Mouse (Mus musculus): Measurements from ENCODE around the gene Ccnd3.
A peak's percentile ranks its signal among the peaks of the same experiment; 100 is the strongest.
"Not testable (repeated sequence)": the region's sequence is repeated elsewhere in the genome, so short reads cannot be mapped to it uniquely, and the experiment has no call there.

The Ccnd3 gene

DNA sequence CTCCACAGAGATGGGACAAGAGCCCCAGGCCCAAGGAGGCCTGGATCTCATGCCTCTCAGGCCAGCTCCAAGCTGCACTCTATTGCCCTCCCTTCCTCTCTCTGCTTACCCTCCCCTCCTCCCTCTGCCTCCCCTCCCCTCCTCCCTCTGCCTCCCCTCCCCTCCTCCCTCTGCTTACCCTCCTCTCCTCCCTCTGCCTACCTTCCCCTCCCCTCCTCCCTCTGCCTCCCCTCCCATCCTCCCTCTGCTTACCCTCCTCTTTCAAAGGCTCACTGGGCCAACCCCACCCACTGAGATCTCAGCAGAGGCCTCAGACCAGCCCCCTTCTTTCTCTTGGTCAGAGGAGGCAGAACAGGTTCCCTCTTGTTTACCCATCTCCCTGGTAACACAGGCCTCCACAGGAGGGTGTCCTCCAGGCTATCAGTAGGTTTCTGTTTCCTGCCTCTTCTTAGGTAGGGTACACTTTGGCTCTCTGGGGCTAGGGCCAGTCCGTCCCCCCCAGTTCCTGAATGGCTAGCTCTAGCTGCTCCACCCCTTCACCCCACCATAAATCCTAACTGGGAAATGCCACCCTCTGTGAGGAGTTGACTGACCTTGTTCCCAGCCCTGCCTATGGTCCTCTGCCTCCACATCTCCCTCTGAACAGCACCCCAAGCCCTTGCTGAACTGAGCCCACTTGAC, 20.5 kb upstream of the Ccnd3 start:
- DNase-seq: peak; percentile 51 to 75

DNA sequence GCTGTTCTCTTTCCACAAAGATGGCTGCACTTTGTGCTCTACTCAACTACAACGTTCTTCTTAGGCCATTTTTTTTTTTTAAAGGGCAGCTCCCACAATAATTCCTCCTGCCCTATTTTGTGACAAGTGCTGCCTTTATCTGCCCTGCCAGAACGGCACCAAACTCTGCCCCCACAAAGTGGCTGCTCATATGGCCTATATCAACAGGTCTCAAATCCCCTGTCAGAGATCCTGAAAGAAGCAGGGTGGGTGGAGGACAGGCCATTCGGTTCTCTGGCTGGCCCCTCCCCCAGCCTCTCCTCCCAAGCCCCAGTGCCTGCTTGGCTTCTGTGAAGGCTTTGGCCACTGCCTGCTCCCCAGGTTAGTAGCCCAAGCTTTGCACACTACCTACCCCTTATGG, 19.9 kb upstream of the Ccnd3 start:
- DNase-seq: no peak

DNA sequence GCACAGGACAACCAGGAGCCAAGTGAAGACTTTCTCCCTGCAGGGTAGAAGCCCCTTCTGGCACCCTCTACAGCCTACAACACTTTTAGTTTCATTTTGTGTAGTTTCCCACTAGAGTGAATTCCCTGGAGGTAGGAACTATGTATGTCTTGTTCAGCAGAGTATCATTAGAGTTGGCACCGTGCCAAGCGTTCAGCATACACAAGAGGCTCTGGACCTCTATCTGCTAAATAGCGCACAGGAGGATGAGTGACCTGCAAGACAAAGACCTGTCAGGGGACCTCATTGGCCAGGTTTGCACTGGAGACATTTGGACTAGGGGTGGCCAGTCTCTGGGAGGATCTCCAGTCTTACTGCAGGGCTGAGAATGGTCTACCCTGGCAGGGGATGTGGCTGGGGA, 19.1 kb upstream of the Ccnd3 start:
- no peak for DNase-seq

DNA sequence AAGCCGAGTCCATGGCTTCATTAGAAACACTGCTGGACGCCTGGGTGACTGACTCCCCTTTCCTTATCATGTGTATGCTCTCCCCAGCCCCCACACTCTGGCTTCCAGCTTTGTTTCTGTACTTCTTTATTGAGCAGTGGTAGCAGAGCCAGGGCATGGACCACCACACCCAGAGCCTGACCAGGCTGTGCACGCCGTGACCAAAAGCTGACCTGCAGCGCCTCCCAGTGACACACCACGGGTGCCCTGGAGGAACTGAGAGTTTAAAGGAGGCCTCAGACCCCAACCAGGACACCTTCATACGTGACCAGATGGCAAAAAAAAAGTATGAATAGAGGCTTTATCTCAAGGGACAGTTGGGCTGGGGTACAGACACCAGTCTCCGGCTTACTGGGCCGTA, 14.1 kb upstream of the Ccnd3 start:
- DNase-seq: no peak

DNA sequence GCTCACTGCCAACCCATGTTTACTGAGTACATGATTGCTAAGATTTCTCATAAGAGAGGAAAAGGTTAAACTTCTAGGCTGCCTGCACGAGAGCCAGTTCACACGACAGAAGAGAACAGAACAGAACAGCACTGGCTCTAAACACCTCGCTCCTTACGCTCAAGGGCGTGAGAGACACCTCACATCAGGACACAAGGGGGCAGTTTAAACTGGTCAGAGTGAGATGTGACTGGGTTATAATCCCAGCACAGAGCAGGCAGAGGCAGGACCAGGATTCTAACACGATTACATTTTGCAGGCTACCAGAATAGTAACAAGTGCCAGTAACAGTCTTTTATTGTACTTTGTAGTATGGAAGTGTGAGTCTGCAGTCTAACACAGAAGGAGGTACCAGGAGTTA, 12.1 kb upstream of the Ccnd3 start:
- DNase-seq: no peak

DNA sequence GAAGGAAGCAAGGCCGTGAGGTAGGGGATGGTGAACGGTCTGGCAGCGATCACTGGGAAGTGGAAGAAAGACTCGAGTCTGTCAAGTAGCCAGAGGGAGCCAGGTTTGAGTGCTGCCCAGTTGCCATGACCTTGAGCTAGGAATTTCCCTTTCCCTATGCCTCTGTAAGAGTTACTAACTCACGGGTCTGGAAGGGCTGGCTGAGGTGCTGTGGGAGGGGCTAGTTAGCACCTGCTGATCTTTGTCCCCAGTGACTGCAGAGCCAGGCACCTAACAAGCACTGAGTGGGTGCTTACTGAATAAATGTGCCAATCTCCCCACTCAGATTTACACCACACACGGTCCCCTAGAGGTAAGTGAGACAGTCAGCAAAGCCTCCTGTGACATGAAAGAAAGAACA, 11.2 kb upstream of the Ccnd3 start:
- peak; percentile 69 to 77 for DNase-seq

DNA sequence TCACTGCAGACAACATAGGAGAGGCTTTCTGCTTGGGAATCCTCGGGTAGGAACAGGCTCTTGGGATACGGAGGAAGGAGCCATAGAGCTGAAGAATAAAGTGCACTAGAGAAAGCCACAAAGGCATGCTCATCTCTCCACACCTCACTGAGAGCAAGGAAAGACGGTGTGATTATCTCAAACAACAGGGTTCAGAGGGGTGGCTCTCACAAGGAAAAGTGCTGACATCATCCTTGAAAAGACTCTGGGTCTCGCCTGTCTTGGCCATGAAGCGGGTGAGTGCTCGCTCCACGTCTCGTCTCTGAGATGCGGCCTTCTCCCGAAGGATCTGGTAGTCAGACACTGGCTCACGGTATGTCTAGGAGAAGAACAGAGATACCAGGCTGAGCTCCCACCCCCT, 10.7 kb upstream of the Ccnd3 start:
- no peak for DNase-seq

DNA sequence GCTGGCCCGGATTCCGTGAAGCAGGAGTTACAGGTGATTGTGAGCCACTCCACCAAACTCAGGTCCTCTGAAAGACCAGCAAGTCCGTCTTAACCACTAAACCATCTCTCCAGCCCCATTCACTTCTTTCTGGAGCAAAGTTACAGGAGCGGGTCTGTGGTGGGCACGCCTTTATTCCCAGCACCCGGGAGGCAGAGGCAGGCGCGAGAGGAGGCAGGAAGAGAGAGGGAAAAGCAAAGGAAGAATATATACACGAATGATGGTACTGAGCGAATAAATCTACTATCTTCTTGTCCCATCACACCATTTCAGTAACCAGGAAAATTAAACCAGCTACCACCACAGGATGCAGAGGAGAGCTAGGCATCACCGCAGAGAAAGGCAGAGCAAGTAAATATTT, 3.3 kb upstream of the Ccnd3 start:
- no peak for DNase-seq

DNA sequence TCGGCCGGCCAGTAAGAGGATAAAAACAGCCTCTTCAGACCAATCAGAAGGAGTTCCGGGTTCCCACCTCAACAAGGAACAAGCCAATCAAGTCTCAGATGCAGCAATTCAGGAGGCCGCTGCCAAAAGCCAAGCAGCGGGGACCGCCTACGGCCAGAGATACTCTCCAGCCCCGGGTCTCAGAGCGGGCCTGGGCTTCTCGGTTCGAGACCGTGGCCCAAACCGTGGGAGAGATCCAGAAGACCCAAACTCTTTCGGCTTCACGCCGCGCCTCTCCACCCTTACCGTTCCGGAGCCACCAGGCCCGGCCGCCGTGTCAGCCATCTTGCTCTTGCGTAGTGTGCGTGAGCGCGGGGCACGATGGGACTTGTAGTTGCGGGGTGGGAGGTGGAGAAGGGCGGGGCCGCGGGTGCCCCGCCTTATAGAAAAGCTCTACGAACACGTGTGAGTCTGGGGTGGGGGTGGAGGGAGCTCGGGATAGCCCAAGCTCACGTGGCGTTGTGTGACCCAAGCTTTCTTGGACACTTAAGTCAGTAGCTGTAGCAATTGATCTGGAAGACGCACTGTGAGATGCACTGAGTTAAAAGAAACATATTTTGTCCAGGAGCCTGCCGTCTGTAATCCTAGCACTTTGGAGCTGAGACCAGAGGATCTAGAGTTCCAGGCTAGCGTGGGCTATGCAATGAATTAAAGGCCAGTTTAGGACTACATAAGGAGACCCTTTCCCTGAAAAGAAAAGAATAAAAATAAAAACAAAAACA, 2.7 kb upstream of the Ccnd3 start, which contains the start of gene Taf8:
TSS of gene Taf8 (minus strand) at position 347 of the 761 bp plus-strand sequence.
- peak; percentile 95 to 96 for DNase-seq

DNA sequence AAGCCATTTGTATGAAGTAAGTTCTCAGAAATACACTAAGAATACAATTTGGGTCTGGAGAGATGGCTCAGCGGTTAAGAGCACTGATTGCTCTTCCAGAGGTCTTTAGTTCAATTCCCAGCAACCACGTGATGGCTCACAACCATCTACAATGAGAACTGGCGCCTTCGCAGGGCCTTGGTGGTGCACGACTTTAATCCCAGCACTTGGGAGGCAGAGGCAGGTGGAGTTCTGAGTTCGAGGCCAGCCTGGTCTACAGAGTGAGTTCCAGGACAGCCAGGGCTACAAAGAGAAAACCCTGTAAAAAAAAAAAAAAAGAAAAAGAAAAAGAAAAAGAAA, 2.2 kb upstream of the Ccnd3 start:
- not testable (repeated sequence) for DNase-seq

DNA sequence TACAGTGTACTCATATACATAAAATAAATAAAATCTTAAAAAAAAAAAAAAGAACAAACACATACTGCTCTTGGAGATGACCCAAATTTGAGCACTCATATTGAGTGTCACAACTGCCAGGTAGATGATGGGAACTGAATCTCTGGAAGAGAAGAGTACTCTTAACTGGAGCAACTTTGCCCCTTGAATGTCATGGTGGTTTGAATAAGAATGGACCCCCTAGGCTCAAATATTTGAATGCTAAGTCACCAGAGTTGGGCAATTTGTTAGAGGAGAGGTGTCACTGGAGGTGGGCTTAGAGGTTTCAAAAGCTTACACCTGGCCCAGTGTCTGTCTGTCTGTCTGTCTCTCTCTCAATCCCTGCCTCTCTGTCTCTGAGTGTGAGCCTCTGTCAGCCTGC, 1.2 kb upstream of the Ccnd3 start:
- no peak for DNase-seq

DNA sequence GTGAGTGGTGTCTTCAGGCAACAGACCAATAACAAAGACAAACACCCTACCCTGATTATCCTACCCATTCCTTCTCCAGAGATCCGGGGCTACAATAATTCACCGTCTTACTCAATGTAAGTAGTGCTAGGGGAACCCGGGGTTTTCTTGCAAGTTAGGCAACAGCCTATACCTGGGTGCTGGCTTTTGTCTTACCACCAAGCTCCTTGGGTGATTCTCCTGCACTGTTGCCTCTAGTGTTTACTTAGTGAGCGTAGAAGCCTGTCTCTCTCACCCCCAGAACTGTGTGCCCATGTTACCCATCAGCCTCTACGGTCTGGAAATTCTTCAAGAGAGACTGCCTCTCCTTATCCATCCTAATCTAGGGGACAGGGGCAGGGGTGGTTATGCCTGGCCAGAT, 623 bp upstream of the Ccnd3 start:
- DNase-seq: no peak

DNA sequence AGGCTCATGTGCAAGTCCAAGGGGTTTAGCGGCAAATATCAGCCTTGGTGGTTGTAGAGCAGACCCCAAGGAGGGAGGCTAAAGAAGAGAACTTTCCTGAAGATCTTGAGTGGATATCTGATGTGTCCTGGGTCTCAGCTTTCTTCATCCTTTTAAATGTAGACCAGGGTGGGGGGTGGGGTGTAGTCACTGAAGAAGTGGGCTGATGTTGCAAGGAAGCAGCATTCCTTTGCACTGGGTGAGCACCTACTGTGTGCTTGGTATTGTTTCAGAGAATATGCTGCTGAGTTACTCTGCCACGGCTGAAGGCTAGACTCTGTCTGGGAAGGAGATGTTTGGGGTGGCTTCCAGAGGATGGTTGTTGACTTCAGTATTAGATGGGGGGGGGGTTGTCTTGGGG, 715 bp downstream of the Ccnd3 start:
- DNase-seq: no peak

DNA sequence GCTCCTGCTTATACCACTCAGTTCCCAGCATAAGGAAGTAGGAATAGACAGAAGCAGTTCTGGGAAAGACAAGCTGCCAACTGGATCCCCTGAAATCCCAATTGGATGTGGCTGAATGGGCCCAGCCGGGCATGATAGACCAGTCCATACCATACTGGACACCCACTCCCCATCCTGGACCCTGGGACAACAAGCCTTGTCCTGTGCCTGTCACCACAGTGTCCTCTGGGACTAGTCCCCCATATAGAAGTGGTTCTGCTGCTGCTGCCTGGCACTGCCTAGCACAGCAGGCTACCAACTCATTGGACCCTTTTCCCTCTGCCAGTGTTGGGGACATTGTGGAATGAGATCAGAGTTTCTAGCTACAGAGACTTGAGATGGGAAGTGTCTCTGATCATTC, 1.2 kb downstream of the Ccnd3 start:
- no peak for DNase-seq

DNA sequence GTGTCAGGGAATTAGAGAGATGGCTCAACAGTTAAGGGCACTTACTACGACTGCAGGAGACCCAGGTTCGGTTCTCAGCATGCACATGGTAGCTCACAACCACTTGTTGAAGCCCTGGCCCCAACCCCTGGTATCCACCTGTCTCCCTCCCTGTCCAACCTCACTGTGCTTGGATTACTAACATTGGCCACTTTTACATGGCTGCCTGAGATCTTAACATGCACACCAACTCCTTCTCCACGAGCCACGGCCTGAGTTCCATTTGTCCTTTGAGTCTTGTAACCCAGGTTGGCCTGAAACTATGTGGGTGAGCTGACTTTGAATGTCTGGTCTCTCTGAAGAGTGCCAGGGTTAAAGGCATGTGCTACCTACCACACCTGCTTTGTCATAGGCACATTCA, 1.8 kb downstream of the Ccnd3 start:
- no peak for DNase-seq

DNA sequence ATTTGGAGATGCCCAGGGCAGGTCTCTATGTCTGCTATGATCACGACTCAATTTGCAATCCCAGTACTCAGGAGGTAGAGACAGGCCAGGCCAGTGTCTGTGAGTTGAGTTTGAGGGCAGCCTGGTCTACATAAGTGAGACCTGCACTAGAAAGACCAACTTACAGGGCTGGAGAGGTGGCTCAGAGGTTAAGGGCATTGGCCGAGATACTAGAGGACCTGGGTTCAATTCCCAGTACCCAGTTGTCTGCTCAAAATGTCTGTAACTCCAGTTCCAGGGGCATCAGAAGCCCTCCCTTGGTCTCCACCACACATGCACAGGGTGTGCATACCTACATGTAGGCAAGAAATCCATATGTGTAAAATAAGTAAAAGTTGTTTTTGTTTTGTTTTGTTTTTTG, 2.7 kb downstream of the Ccnd3 start:
- no peak for DNase-seq

DNA sequence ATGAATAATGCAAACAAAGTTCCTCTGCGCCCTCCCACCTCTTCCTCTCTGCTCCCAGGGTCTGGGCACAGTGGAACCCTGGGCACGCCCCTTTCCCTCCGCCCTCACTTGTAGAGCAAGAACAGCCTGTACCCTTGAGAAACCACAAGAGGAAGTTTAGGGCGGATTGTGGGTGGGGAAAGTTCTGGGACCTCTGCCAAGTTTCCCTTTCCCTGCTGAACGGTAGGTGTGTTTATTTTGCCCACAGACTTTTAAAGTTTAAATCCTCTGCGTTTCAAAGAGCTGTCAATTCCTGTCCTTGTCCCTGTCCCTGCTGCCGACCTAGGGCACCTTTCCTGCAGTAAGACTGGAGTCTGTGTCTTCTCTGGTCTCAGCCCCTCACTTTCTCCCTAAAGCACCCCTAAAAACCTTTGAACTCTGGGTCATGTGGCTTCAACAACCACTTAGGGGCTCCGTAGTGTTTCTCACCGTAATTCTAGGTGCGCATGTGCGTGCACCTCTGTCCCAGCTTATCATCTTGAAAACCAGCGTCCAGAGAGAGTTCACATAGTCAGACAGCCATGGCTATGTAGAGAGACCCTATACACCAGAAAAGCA, 3.3 kb downstream of the Ccnd3 start:
- peak; percentile 97 to 100 for DNase-seq

DNA sequence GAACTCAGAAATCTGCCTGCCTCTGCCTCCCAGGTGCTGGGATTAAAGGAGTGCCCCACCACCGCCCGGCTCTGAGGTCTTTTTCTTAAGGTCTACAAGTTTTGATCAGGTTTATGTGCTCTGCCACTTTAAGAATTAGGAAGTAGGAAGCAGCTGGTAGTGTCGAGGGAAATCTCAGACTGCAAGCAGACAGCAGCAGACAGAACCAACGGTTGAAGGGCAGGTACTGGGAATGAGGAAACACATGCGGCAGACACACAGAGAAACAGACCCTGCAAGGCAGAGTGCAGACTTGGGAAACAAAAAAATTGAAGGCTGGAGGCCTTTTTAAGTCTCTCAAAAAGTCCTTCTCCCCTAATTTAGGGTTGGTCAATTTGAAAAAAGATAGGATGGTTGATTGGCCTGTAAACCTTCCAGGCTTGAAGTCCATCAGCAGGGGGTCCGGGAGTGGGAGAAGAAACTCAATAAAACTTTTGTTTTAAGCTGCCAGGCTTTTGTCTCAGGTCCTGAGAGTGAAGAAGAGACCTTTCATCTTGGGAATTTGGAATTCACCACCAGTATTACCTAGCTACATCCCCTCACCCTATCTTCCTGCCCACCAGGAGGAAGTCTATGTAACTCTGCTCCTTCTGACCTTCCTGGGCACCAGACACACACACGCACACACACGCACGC, 4.3 kb downstream of the Ccnd3 start:
- no peak for DNase-seq

DNA sequence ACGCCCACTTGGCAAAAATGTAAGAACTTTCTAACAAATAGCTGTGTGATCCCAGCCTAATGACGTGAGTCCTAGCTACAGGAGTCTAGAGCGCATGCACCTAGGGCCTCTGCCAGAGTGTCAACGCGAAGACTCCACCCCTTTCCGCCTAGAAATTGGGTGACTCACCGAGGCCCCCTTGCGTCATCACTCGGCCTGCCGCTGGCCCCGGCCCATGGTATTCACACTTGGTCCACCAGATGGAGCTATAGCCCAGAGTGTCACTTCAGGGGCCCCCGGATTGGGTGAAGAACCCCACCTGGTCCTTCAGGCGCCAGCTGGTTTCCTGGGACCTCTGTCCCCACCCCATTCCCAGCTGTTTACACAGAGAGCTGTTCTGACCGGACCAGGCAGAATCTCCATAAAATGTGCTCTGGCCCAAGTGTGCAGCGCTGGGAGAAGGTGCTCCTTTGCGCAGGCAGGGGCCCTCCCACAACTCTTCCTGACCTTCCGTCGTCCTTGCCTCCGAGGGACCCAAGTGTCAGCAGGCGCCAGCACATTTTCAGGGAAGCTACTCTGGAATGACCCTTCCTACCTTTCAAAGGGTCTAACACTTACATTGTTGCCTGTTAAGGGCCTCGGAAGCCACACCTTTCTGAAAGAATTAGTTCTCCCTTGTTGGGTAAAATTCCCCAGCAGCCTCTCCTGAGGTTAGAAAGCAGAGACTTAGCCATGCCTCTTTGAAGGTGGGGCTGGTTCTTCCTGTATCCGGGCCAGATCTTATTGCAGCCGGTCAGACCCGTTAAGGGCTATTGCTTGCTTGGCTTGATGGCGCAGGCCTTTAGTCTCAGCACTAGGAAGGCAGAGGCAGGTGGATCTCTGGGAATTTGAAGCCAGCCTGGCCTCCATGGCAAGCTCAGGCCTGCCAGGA, 6.5 kb downstream of the Ccnd3 start:
- peak; percentile 98 to 99 for DNase-seq

DNA sequence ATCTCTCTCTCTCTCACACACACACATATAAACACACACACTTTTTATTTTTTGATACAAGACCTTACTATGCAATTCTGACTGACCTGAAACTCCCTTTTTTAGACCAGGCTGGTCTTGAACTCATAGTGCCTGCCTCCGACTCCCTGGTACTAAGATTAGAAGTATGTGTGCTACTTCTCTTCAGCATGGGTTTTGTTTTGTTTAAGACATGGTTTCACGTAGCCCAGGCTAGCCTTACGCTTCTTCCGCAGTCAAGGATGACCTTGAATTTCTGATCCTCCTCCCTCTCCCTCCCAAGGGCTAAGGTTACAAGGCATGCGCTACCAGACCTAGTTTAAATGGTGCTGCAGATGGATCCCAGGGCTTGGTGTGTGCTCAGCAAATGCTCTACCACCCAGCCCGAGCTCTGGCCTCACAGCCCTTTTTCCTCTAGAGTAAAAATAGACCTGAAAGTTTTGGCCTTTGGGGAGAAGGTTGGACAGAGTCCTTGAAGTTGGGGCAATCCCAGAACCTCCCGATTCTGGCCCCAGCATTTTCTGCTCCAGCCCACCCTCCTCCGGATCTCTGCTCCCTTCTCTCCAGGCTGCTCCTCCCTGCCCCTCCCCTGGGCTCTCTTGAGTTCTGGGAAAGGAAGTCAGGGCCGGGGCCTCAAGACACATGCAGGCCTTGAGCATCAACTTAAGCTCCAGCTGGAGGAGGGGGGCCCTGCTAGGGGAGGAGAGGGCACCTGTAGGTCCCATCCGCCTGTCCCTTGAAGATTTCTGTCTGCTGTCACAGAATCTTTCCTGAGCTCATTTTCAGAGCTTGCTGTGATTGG, 8.3 kb downstream of the Ccnd3 start:
- no peak for DNase-seq

DNA sequence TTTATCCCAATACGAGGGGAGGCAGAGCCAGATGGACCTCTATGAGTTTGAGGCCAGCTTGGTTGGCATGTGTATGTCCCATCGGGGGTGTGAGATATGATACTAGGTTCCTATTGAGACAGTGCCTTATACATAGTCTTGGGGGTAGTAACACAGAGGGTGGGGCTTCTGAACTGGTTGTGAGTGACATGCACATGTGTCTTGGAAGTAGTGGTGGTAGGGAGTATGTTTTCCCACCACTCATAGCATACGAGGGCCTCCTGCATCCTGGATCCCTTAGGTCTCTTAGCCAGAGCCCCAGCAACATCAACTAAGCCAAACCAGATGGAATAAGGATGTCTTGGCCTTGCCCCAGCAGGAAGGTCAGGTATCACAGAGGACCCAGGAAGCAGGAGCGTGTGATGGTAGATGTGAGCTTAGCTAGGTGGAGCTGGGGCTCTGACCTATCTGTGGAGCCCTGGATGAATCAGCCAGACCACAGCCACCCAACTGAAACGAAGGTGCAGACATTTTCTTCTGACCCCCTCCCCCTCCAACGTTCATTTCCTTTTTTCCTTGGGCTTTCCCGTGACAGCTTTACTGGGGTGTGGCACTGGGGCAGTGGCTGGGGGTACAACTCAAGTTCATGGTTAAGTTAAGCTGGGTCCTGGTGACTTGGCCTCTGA, 10.5 kb downstream of the Ccnd3 start:
- no peak for DNase-seq

All from kidney, postnatal 36 days (tissue).